Mouse (Mus musculus): ENCODE results near the gene Cysltr2.

- TF ChIP-seq POLR2A (IDR thresholded peaks at IDR 0.05; ENCODE audit: low read depth, low read length) (no peak), CTCF (IDR thresholded peaks at IDR 0.05; ENCODE audit: extremely low read depth, insufficient read depth, insufficient read length, insufficient replicate concordance) (no peak)
Measured at GRCm38 (mm10) chr14:72986044-72986443, 62.9 kb downstream of the Cysltr2 start.
